Mouse (Mus musculus) myocyte (in vitro differentiated cells): ENCODE data around the gene Brms1. TPM values are rescaled to one million over a fixed set of nuclear protein-coding genes. Genes with fewer than 3 reads are reported as not detected.

Experiments used
- H3K27me3 ChIP-seq: one replicate; pipeline ENCODE4 v1.6.1; 2011; ENCODE audit not compliant: control insufficient read depth, insufficient read depth, insufficient read length
- H3K36me3 ChIP-seq: one replicate; pipeline ENCODE4 v1.6.1; 2011; ENCODE audit not compliant: control insufficient read depth, insufficient read depth
- H3K4me2 ChIP-seq: one replicate; pipeline ENCODE4 v1.6.1; 2011; ENCODE audit warnings: low read depth, control low read depth
- H3K4me3 ChIP-seq: one replicate; pipeline ENCODE4 v1.5.1; 2011; ENCODE audit warnings: mild to moderate bottlenecking, control low read depth, moderate library complexity
- H3K79me2 ChIP-seq: one replicate; pipeline ENCODE4 v1.6.1; 2011; ENCODE audit not compliant: control insufficient read depth, insufficient read depth
- H3ac ChIP-seq: one replicate; pipeline ENCODE4 v1.6.1; 2011; ENCODE audit not compliant: control insufficient read depth, insufficient read length
- CEBPB ChIP-seq: IDR thresholded peaks from 2 replicates; pipeline ENCODE4 v1.6.1; 2011; ENCODE audit warnings: mild to moderate bottlenecking, moderate library complexity; ENCODE audit not compliant: poor library complexity, insufficient read depth, severe bottlenecking
- E2F4 ChIP-seq: IDR thresholded peaks from one replicate; pipeline ENCODE4 v1.6.1; 2011; ENCODE audit warnings: mild to moderate bottlenecking, control low read depth, moderate library complexity; ENCODE audit not compliant: insufficient read depth
- MAX ChIP-seq: IDR thresholded peaks from one replicate; pipeline ENCODE4 v1.6.1; 2011; ENCODE audit warnings: low read depth, mild to moderate bottlenecking, control low read depth
- MYOD1 ChIP-seq, 3 experiments: IDR thresholded peaks; one replicate each; pipeline ENCODE4 v1.6.1; 2011; ENCODE audit warnings: control low read depth in 2 of 3, low read depth in 2 of 3, mild to moderate bottlenecking in 2 of 3, moderate library complexity in 1 of 3; ENCODE audit not compliant: insufficient read length in 2 of 3, control insufficient read depth in 1 of 3
- MYOG ChIP-seq, 3 experiments: IDR thresholded peaks; one replicate each; pipeline ENCODE4 v1.6.1; 2011; ENCODE audit warnings: control low read depth in 2 of 3, low read depth in 2 of 3, mild to moderate bottlenecking in 2 of 3; ENCODE audit not compliant: insufficient read length in 2 of 3, control insufficient read depth in 1 of 3, insufficient read depth in 1 of 3
- POLR2A ChIP-seq: IDR thresholded peaks from one replicate; pipeline ENCODE4 v1.6.1; 2011; ENCODE audit warnings: low read depth, mild to moderate bottlenecking, control low read depth, moderate library complexity; ENCODE audit not compliant: insufficient read length
- POLR2AphosphoS2 ChIP-seq: IDR thresholded peaks from one replicate; pipeline ENCODE4 v1.6.1; 2011; ENCODE audit warnings: low read depth, control low read depth; ENCODE audit not compliant: insufficient read length
- REST ChIP-seq: IDR thresholded peaks from one replicate; pipeline ENCODE4 v1.6.1; 2011; ENCODE audit warnings: mild to moderate bottlenecking, control low read depth, moderate library complexity; ENCODE audit not compliant: insufficient read depth, insufficient read length
- SRF ChIP-seq: IDR thresholded peaks from one replicate; pipeline ENCODE4 v1.6.1; 2011; ENCODE audit warnings: low read depth; ENCODE audit not compliant: control insufficient read depth, insufficient read length
- TCF12 ChIP-seq: IDR thresholded peaks from one replicate; pipeline ENCODE4 v1.6.1; 2011; ENCODE audit warnings: mild to moderate bottlenecking, control low read depth; ENCODE audit not compliant: poor library complexity, insufficient read depth, severe bottlenecking
- TCF3 ChIP-seq: IDR thresholded peaks from one replicate; pipeline ENCODE4 v1.6.1; 2011; ENCODE audit warnings: low read depth, control low read depth; ENCODE audit not compliant: insufficient read length
- USF1 ChIP-seq: IDR thresholded peaks from one replicate; pipeline ENCODE4 v1.6.1; 2011; ENCODE audit warnings: low read depth, mild to moderate bottlenecking, control low read depth, moderate library complexity
- polyA plus RNA-seq: library from polyadenylated mRNA; unstranded; fragments of >200 nt; fragmentation: generic; extraction: Trizol; gene quantifications from one replicate; pipeline ENCODE4 v1.2.1, GENCODE M21; 2012; ENCODE audit warnings: missing spikeins

Brms1 gene
- polyA plus RNA-seq, 1 experiment, result 45.8 TPM

DNA sequence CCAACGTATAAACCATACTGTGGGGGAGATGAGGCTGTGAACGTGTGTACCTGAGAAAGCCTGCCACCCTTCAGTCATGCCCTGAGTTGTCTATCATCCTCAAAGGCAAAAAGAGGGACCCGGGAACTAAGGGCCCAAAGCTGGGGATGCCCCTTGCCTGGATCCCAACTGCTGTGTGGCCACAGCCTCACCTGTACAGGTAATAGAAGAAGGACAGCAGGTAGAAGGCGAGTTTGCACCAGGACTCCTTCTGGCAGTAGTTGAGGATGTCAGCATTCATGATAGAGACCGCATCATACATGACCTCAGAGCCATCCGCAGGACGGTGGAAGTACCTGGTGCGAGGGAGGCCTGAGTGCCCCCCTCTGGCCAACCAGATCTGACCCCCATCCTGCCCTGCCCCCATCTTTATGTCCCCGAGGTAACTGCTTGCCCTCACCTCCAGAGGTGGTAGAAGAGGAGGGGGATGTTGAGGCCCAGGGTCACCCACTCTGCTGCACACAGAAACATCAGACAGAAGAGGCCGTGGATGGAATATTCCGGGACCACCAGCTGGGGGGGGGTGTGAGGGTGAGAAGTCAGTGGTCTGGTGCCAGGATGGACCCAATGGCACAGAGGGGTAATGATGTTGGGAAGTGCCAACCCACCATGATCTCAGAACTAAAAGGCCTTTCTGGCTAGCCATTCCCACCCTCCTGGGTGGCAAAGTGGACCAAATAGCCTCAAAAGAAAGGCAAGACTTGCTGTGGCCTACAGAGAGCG, 52.5 kb downstream of the Brms1 start:
- Histone ChIP-seq H3K36me3 (no peaks in the 10 kb centered on the region), H3K4me2 (no peak overlapping the region), H3K4me3 (no peak overlapping the region)

DNA sequence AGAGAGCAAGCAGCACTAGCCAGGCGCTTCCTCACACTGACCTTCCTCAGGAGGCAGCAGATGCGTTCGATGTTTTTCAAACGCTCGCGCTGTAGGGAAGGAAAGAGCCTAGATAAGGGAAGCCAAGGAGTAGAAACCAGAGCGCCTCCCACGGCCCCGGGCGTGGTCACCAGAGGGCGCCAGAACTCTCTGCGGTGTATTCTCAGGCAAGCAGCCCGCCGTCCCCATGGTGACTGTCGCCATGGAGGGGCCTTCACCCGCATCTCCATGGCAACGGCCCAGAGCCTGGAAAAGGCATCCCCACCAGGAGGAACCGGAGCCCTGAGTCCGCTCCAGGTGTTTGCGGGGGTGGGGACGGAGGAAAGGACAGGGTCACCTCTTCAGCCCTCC, 53.1 kb downstream of the Brms1 start:
- Histone ChIP-seq H3K4me2 (no peak overlapping the region), H3ac (no peak overlapping the region), H3K27me3 (no peaks in the 10 kb centered on the region), H3K4me3 (no peak overlapping the region), H3K79me2 (no peaks in the 10 kb centered on the region), H3K36me3 (no peaks in the 10 kb centered on the region)
- peak; percentile 83 for TF ChIP-seq POLR2AphosphoS2
- no peak for TF ChIP-seq USF1

More for the DNA sequence above, 52.5 kb downstream of the Brms1 start:
- TF ChIP-seq SRF (no peak), E2F4 (no peak), MAX (no peak), TCF12 (no peak), USF1 (no peak), POLR2A (no peak), POLR2AphosphoS2 (no peak), MYOG (IDR thresholded peaks at IDR 0.05; ENCODE audit: control insufficient read depth in 1 of 3, insufficient read depth in 1 of 3, insufficient read length in 2 of 3, low read depth in 2 of 3) (no peak), MYOD1 (IDR thresholded peaks at IDR 0.05; ENCODE audit: control insufficient read depth in 1 of 3, insufficient read length in 2 of 3, low read depth in 2 of 3) (no peak)
- Histone ChIP-seq H3ac (no peak overlapping the region), H3K79me2 (no peaks in the 10 kb centered on the region), H3K27me3 (no peaks in the 10 kb centered on the region)

DNA sequence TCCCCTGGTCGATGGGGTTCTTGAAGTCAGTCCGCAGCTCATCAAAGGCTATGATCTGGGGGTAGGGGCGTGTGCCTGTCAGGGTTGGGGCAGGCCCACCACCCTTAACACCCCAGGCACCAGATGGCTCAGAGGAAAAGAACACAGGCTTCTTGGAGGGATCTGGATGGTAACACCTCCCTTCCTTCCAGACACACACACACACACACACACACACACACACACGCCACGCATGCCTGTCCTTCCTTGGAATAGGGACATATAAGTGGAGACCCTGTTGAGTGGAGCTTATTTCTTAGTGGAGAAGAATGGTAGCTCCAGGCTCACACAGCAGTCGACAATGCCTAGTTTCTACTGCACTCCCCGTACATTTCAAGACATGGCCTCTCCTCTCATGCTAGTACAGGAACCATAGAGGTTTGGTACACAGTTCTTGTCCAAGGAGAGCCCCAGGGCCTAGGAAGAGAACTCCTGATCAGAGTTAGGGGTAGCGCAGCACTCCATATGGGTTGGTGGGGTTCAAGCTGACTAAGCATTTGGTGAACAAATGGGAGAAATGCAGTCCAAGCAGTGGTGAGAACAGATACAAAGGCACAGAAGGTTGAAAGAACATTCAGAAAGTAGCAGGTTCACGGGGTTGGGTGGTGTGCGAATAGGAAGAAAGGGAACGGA, 53.7 kb downstream of the Brms1 start:
- Histone ChIP-seq H3K36me3 (no peaks in the 10 kb centered on the region), H3K27me3 (no peaks in the 10 kb centered on the region), H3ac (no peak overlapping the region), H3K4me2 (no peak overlapping the region), H3K4me3 (no peak overlapping the region), H3K79me2 (no peaks in the 10 kb centered on the region)
- TF ChIP-seq MYOD1 (IDR thresholded peaks at IDR 0.05; ENCODE audit: control insufficient read depth in 1 of 3, insufficient read length in 2 of 3, low read depth in 2 of 3) (no peak), POLR2AphosphoS2 (peak; percentile 4), MAX (no peak)

DNA sequence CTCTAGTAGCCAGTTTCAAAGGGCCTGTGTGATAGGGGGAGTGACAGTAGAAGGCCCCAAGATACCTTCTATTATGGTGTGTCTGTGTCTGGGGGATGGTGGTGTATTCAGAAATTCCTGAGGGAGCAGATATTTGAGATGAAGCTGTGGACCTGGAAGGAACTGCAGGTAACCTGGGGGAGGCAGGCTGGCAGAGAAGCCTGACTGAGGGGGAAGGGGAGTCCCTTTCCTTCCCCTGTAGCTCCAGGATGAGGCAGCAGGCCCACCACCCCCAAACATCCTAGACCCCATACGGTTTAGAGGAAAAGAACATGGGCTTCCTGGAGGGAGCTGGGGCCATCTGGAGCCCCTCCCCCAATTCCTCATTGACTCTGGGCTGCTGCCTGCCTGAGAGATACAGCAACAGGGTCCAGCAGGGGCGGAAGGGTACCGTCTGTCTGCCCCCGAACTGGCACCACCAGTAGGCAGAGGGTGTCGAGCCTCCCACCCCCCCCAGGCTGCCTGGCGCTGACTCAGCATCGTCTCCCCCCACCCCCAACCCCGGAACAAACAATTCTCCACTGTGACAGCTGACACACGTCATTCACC, 54.8 kb downstream of the Brms1 start:
- Histone ChIP-seq H3K4me3 (no peak overlapping the region), H3K4me2 (no peak overlapping the region), H3K36me3 (peaks cover 2% of the 10 kb centered on the region), H3K27me3 (no peaks in the 10 kb centered on the region), H3ac (no peak overlapping the region), H3K79me2 (no peaks in the 10 kb centered on the region)
- TF ChIP-seq CEBPB (no peak), MYOD1 (IDR thresholded peaks at IDR 0.05; ENCODE audit: control insufficient read depth in 1 of 3, insufficient read length in 2 of 3, low read depth in 2 of 3) (peak in 1 of 3 experiments; percentile 44), TCF3 (no peak), MAX (no peak), MYOG (IDR thresholded peaks at IDR 0.05; ENCODE audit: control insufficient read depth in 1 of 3, insufficient read depth in 1 of 3, insufficient read length in 2 of 3, low read depth in 2 of 3) (no peak), REST (no peak), POLR2A (no peak), POLR2AphosphoS2 (peak; percentile 68), TCF12 (no peak), SRF (no peak), E2F4 (no peak), USF1 (no peak)

DNA sequence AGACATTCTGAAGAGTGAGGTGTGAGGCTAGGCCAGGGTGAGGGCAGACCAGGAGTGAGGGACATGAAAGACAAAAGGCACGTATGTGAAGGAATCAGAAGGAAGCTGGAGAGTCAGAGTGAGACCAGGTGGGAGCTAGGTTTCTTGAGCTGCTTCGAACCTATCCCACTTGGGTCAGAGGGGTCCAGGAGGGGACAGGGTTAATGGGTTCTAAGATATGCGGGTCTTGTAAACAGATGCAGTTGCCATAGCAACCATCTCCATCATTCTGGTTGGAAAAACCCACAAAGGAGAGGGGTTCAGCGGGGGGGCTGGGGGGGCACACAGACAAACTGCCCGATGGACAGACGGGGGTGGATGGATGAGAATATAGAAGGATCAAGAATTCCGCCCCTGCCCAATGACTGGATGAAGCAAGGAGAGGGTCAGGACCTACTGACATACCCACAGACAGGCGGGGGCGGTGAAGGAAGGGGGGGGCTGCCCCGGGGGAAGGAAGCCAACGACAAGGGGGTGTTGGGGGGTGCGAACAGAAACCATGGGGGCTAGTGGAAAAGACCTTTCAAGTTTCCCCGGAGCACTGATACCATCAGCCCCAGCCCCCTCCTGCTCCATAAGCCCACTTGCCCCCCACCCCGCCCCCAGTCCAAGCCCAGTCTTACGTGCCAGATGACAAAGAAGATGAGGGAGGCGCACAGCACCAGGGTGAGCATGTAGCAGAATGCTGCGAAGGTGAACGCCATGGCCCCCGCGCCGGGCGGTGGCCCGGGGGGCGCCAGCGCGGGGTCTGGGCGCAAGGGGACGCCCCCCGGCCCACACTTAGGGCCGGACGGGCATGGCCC, 56.6 kb downstream of the Brms1 start:
- no peak overlapping the region for H3ac ChIP-seq
- H3K27me3 ChIP-seq, result no peaks in the 10 kb centered on the region
- no peaks in the 10 kb centered on the region for H3K79me2 ChIP-seq
- H3K36me3 ChIP-seq, result peaks cover 9% of the 10 kb centered on the region
- H3K4me2 ChIP-seq, result peak overlapping the region; percentile 71
- no peak overlapping the region for H3K4me3 ChIP-seq
- TF ChIP-seq TCF3, result no peak
- no peak for TF ChIP-seq MYOG (IDR thresholded peaks at IDR 0.05; ENCODE audit: control insufficient read depth in 1 of 3, insufficient read depth in 1 of 3, insufficient read length in 2 of 3, low read depth in 2 of 3)
- TF ChIP-seq POLR2AphosphoS2, result no peak
- no peak for TF ChIP-seq CEBPB
- TF ChIP-seq MYOD1 (IDR thresholded peaks at IDR 0.05; ENCODE audit: control insufficient read depth in 1 of 3, insufficient read length in 2 of 3, low read depth in 2 of 3), result no peak
- TF ChIP-seq TCF12, result no peak
